Mouse (Mus musculus) spleen, postnatal 10 days (tissue): Measurements from ENCODE around the gene Spdl1.
"Not testable (repeated sequence)": the region's sequence is repeated elsewhere in the genome, so short reads cannot be mapped to it uniquely, and the experiment has no call there.

ENCODE experiments used
- DNase-seq, 2 experiments: peaks; one replicate each; pipeline ENCODE4 v3.0.0; 2021 to 2022; ENCODE audit warnings: low spot score in 2 of 2

The Spdl1 gene

DNA sequence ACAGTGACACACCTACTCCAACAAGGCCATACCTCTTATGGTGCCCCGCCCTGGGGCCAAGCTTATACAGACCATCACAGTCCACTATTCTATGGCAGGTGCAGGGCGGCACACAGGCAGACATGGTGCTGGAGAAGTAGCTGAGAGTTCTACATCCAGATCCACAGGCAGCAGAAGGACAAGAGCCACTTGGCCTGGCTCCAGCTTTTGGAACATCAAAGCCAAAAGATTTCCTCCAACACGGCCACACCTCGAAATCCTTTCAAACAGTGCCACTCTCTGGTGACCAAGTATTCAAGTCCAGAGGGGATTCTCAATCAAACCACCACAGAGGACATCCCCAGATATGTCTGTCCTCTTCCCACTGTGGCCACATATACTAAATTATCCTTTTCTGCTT is 28.4 kb downstream of the Spdl1 start:
- not testable (repeated sequence) for DNase-seq

DNA sequence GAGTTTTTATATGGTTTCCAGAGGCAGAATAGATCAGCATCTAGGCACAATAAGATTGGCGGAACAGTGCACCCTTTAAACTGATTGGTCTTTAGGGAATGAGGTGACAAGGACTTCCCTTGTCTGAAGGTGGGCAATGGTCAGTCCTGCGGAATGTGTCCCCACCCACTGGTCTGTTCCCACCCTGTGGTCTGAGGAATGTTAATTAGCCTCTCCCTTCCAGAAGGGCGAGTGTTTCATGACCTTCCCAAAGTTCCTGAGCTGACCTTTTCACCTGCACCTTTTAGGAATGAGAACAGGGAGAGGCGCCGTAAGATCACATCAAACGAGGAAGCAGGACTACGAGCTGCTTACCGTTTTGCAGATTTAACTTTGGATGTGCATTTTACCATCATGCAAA is 35.4 kb downstream of the Spdl1 start:
- DNase-seq: not testable (repeated sequence)

DNA sequence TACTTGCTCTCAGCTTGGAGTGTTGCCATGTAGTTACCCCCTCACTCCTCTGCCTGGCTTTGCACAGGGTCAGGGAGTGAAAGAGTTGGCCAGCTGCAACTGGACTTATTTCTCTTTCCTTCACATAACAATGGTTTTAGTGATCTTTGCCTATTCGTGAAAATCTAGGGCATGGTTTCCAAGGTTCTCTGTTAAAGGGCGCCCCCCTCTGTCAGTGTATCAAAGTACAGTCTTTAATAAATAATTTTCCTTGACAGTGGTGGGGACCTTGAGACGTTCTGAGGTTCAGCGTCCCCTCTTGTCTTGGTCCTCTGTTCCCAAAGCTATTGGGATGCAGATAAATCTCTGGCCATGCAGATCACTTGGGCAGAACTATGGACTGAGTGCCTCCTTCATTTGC is 37.3 kb downstream of the Spdl1 start:
- DNase-seq: peak in 1 of 2 experiments; percentile 63

DNA sequence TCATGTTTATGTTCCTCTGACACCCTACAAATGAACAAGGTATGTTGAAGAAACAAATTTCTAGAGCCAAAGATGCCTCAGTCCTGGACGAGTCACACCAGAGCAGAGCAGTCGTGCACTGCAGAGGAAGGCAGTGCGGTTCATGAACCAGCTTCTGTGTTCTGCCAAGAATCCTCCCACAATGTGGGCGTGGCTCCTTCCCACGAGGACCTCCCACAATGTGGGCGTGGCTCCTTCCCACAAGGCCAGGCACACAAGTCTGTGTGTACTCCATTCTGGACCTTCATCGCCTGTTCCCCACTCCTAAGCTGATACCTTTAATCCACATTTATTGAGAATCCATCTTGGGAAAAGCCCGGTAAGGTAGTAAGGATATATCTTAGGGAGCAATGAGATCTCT is 41.6 kb downstream of the Spdl1 start:
- peak in 1 of 2 experiments; percentile 47 for DNase-seq

DNA sequence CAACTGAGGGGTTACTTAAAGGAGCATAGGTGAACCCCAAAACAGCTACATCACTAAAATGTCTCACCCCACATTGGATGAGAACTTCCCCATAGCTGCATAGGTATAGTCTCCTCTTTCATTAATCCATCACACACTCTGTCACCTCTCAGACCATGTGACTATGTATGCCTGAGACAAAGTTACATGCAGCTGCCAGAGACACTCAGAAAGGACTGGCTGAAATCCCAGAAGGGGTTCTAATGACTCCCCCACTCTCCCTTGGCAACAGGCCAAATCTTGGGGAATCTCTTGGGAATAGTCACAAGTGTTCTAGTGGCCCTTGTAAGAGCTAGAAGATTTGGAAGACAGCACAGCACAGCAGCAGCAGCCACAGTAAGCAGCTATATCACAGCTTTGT is 48.6 kb downstream of the Spdl1 start:
- no peak for DNase-seq

DNA sequence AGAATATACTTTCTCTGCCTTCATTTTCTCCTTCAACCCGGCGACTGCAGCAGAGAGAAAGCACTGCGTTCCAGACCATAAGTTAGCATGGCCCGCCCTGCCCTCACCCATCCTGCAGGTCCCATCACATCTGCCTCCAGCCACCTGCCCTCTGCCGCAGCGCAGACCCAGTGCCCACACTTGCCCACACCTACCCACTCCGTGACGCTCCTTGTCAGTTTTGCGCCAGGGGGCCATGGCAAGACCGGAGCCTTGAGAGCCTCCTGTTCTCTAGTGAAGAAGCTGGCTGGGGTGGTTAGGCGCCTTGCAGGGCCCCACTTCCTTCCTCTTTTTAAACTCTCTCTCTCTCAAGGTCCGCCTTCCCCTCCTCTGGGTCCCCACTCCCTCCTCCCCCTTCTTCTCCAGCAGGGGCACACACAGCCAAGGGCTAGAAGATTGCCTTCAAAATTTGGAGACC is 49.8 kb downstream of the Spdl1 start, which contains the start of gene Dock2:
Gene Dock2 (minus strand): TSS at position 306 of the 457 bp plus-strand sequence.
- peak; percentile 50 to 71 for DNase-seq

DNA sequence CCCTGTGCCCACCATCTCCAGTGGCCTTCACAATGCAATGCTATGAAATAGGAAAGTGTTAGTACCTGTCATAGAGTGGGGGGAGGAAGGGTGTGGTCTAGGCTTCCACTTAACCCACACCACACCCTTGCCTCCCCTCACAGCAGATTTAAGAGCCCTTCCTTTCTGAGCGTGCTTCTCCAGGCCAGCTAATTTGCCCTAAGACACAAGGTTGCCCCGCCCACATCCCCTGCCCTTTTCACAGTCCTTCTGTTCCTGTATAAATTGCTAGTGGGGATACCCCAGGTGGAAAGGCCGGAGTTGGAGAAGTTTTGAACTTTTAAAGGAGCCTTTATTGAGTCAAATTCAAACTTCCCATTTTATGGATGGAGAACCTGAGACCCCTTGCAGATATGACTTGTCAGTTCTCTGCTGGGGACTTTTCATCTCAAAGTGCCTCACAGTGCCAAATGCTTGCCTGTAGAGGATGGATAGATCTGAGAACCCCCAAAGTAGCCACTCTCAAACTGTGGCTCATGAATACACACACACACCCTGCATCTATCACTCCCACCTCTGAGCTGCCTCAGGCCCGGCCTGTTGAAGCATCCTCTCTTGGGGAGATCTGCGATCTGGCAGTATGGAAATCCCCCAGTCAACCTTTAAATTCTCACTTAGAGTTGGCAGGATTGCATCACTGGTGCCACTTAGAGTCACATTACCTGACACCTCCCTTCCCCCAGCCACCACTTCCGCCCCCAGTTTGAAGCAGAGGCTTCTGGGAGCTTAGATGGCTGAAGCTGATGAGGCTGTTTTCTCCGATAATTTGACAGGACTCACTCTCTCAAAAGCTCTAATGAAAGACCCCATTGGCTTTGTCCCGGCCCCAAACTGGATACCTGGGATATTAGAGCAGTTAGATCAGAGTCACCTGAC is 50.7 kb downstream of the Spdl1 start:
- peak; percentile 45 to 79 for DNase-seq

DNA sequence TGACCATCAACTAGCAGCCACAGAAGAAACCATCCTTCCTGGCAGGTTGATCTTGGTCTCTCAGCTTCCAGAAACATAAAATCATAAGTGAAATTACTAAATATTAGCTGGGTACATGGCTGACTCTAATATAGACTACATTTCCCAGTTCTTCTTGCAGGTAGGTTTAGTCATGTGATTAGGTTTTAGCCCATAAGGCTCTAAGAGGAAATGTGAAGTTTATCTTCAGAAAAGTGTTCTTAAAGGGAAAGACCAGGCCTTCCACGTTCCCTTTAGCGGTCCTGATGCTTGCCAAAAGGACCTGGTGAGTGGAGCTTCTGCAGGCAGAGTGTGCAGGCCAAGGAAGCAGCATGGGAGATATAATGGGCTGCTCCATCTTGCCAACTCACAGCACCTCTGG is 52.7 kb downstream of the Spdl1 start:
- DNase-seq: no peak

DNA sequence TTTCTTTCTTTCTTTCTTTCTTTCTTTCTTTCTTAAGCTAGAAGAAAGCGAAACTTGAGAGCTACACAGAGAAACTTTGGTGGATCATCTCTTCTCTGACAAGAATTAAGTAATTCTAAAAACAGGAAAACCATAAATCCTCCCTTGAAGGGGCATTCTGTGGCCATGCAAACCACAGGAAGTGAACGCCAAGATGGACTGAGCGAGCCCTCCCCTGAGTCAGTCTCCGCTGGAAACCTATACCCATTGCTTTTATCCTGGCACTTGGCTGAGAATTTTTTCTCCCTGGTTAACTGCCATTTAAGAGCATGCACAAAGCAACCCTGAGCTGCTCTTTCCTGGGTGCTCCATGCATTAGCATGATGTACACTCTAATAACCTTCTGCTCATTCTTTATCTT is 53.5 kb downstream of the Spdl1 start:
- no peak for DNase-seq

DNA sequence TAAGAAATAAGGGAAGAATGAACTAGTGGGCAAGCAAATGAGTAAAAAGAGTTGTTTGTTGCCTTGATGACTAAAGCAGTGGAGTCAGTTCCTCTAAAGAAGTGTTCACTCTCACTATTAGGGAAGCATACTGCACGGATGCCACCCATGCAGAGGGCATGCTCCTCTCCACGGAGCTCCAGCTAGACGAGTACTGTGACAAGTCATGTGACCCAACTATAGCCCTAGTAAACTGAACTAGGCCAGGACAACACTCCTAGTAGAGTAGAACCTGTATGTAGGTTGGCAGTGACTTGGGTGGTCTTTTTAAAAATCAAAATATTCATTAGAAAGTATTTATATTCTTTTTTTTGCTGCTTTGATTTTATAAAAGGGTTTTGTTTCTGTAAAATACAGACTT is 55.1 kb downstream of the Spdl1 start:
- DNase-seq: no peak

DNA sequence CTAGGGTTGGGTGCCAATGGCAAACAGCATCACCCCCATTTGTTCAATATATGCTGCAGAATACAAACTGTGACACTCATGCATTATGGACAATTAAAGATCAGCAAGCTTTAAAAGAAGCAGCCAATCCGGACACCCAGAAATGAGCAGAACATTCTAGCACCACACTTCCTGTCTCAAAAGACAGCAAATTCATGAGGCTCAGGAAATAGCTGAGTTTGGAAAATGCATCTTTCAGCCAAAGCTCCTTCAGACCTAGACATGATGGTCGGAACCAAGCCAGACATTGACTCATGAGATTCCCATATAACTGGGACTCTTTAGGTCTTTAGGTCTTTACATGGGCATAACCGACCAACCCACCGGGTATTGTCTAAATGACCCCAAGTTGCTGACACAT is 55.9 kb downstream of the Spdl1 start:
- DNase-seq: no peak

DNA sequence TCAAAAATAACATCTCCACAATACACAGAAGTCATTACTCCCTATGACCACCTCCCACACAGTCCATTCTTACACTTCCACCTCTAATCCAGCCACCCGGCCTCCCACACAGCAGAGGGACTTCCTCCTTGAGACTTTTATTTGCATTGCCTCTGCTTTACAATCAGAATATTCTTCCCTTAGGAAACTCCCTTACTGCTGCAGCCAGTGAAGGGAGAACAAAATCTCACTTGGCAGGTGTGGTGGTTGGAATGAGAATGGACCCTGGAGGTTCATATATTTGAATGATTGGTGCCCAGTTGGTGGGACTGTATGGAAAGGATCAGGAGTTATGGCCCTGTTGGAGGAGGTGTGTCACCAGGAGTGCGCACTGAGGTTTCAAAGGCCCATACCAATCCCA is 57.4 kb downstream of the Spdl1 start:
- no peak for DNase-seq

DNA sequence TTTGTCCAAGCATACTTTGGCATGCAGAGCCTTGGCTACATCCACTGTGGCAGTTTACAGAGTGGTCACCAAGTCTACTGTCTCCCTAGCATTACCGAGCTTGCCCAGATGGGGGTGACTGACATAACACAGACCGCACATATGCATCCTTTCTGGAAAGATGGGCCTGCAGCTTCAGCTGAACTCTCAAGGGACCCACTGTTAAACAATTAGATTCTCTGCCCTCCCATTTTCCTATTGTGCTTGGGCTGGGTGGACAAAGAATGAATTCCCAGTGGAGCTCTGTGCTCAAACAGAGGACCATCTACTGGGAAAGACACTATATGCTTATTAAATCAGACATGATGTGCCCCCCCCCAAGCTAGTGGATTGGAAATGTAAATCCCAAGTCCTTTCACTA is 58.8 kb downstream of the Spdl1 start:
- no peak for DNase-seq

DNA sequence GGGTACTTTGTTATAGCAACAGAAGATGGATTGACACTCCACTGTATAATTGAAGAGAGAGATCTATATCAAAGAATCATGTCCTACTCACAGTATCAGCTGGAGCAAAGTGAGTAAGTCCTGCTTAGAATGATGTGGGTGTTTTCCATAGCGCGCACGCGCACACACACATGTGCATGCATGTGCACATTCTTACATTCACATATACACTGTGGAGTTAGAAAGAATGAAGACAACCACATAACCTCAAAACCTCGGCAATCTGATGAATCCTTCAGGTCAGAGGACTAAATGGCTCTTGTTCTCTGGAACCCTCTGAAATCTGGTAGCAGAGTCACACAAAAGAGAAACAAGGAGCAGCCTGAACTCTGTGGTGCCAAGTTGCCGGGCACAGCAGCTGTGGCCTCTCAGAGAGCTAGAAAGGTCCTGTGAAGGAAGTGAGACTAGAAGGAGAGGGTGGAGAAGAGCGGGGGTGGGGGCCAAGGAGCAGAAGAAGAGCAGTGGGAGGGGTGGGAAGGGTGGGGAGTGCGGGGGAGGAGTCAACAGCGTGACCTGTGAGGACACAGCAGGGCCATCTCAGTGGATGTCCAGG is 60.0 kb downstream of the Spdl1 start:
- DNase-seq: peak in 1 of 2 experiments; percentile 43

DNA sequence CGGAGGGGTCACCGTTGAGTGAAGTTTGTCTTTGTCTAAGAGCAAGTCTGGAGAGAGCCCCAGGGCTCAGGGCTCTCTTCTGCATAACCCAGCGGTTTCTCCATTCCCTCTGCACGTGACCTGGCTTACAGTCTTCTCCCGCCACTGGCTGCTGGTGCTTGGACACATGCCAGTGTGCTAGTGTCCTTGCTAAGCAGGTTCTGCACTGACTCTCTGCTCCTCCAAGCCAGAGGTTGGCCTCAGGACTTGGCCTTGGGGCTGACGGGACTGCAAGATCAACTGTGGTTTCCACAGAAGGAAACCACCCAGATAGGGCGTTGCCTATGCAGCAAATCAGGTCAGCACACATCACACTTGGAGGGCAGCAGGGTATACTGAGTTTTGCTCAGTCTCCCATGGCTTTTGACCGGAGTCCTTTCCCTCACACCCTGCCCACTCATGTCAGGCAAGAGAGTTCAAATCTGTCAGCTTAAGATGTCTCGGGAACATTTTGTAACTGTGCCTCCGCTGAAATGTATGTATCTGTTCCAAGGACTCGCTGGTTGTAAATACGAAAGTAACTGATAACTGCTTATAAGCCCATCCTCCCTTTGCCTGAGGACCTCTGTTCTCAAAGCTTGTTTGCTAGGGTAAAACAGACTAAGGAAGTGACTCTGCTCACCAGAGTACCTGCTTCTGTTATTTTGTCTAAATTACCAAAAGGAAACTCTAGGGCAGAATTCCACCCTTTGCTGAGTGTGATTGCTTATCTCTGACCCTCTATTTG is 62.0 kb downstream of the Spdl1 start:
- peak; percentile 22 to 51 for DNase-seq

DNA sequence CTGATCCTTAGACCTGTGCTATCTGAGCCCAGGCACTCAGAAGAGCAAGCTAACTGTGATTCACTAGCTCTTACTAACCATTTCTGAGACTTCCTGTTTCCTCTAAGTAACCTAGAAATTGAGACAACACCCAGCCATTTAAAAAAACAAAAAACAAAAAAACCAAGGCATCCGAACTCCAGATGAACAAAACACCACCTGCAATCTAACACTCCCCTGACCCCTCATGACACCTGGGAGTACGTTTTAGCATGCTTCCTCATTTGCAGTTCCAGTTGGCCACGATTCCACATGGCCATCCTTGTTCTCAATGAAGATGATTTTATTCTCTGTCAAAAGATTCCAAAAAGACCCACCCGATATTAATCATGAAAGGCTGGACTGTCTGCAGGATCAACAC is 62.8 kb downstream of the Spdl1 start:
- DNase-seq: peak in 1 of 2 experiments; percentile 22

DNA sequence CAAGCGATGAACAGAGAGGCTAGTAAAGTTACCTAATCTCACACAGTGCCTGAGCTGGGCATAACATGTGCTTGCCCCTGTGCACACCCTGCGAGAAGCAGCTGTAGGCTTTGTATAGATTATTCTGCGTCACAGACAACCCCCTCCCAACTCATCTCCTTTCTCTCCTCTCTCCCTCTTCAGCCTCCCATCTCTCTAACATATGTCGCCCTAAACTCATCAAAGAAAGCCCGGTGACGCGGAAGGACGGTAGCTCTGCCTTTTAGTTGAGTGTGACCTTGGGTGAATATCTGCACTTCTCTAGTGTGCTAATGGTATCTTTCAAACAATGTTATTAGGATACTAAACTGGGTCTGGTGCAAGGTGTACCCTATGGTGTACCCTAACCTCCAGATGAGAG is 63.5 kb downstream of the Spdl1 start:
- DNase-seq: no peak

DNA sequence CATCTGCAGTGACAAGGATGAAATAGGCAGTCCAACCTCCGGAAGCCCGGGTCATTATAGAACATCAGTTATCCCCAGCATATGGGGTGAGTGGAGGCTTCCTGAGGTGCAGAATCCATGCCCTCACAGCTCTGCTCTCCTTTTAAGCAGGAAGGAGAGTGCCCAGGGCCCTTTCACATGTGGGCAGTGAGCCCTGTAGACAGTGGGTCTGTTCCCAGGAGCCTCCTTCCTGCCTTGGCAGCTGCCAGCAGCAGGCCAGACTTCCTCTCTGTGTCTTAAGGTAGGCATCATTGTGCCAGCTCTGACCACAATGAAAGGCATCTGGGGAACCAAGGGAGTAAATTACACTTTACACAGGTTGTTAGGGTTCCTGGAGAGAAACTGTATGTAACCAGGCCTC is 64.0 kb downstream of the Spdl1 start:
- no peak for DNase-seq

DNA sequence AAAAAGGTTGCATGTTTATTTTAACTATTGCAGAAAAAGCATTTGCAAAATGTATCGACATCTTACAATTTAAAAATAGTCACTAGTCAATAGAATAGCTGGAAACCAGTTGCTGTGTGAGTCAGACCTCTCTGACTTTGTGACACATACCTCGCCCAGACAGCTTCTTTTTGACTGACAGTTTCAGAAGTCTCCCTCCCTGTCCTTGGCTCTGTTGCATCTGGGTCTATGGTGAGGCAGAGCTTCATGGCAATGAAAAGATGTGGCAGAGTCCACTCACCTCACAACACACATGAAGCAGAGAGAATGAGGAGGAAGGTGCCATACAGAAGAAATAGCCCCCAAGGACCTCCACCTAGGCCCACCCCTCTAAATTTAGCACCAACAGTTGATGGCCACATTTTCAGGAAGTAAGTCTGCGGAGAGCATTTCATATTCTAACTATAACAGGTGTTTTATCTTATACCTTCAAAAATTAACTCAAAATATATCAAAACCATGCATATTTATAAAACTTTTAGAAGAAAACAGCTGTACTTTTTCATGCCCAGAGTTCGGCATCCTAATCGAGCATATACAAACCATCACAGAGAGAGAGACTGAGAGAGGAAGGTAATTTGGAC is 69.6 kb downstream of the Spdl1 start:
- DNase-seq: no peak

DNA sequence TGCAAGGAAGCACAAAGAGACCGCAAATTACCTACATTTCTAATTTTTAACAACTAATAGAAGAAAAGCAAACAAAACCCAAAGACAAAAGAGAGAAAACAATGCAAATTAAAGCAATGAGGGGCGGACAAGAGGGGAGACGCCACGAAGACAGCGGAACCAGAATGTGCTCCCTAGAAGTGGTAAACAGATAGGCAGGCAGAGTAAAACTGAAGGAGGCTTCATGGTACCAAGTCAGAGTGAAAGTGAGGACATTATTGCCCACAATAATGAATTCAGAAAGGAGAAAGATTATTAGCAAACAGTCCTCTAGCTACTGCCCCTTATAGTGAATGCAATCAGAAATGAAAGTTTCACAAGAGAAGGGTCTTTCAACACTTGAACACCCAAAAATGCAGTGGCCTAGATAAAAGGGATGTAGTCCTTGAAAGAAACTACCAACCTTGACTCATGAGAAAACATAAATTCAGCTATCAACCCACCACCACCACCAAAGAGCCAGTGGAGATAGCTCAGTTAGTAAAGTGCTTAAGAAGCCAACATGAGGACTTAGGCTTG is 70.8 kb downstream of the Spdl1 start:
- DNase-seq: no peak

DNA sequence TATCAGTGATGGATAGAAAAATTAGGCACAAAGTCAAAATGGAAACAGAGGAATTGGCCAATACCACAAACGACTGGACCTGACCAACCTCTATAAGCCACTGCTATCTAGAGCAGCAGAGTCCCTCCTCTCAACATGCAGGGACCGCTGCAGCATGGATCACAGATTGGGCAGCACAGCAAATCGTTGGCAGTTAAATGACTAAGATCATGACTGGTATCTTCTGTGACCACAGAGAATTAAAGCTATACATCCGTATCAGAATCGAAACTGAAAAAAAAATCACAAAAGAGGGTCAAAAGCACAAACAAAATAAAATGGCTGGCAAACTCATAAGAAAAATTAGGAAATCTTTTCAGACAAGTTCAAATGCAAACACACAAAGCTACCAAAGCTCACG is 71.3 kb downstream of the Spdl1 start:
- DNase-seq: no peak

DNA sequence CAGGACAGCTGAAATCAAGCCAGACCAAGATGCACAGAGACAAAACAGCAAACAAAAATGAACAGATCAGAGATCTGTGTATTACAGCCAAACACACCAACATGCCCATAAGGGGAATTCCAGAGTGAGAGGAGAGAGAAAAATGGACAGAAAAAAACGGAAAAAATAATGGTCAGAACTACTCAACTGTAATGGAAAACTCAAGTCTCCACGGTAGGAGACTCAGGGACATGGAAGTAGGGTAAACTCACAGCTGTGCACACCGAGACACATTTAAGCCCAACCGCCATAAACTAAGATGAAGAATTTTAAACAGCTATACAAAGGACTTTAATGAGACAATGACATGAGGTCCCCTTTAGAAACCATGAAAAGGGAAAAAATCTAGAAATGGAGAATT is 73.9 kb downstream of the Spdl1 start:
- no peak for DNase-seq
